Mouse (Mus musculus): ENCODE measurements around the gene Golph3l. TPM values are rescaled to one million over a fixed set of nuclear protein-coding genes. Genes with fewer than 3 reads are reported as not detected.
A peak's percentile ranks its signal among the peaks of the same experiment; 100 is the strongest.

The Golph3l gene
- polyA plus RNA-seq, 1 experiment from 2014 or later: 29.8 TPM

- Histone ChIP-seq H3K27me3 (replicated peaks; ENCODE audit: control insufficient read depth, insufficient read depth, low read length) (no peaks in the 10 kb centered on the region), H3K9ac (ENCODE audit: low read depth, low read length) (no peak overlapping the region), H3K9me3 (ENCODE audit: control insufficient read depth, low read length) (no peaks in the 10 kb centered on the region), H3K4me1 (replicated peaks; ENCODE audit: control insufficient read depth, insufficient read depth, low read length) (peaks cover 3% of the 10 kb centered on the region), H3K27ac (ENCODE audit: low read depth, low read length) (no peak overlapping the region), H3K4me2 (no peak overlapping the region), H3K36me3 (ENCODE audit: control insufficient read depth, insufficient read depth, low read length) (peaks cover 55% of the 10 kb centered on the region), H3K4me3 (ENCODE audit: low read depth, low read length) (no peak overlapping the region)
- DNase-seq (ENCODE audit: low spot score) (no peak), ATAC-seq (replicated peaks; ENCODE audit: low FRiP score) (no peak)
- 77% methylated on average over 3 of the region's 3 CpGs for WGBS
Observed at GRCm38 (mm10) chr3:95630856-95631255, 42.1 kb downstream of the Golph3l start.

GRCm38 (mm10) chr3:95631304-95631703 lies 42.6 kb downstream of the Golph3l start:
- no peak for ATAC-seq (replicated peaks; ENCODE audit: low FRiP score)
- H3K4me2 ChIP-seq: no peak overlapping the region
- no peak overlapping the region for H3K27ac ChIP-seq (ENCODE audit: low read depth, low read length)
- H3K9ac ChIP-seq (ENCODE audit: low read depth, low read length): no peak overlapping the region
- no peaks in the 10 kb centered on the region for H3K9me3 ChIP-seq (ENCODE audit: control insufficient read depth, low read length)
- DNase-seq (ENCODE audit: low spot score): no peak
- WGBS: 83% methylated on average over 6 of the region's 6 CpGs
- peaks cover 55% of the 10 kb centered on the region for H3K36me3 ChIP-seq (ENCODE audit: control insufficient read depth, insufficient read depth, low read length)
- H3K27me3 ChIP-seq (replicated peaks; ENCODE audit: control insufficient read depth, insufficient read depth, low read length): no peaks in the 10 kb centered on the region
- no peak overlapping the region for H3K4me3 ChIP-seq (ENCODE audit: low read depth, low read length)
- H3K4me1 ChIP-seq (replicated peaks; ENCODE audit: control insufficient read depth, insufficient read depth, low read length): no peaks in the 10 kb centered on the region; the same call in 1 of the 2 replicates

GRCm38 (mm10) chr3:95632648-95633588 lies 44.2 kb downstream of the Golph3l start:
- Histone ChIP-seq H3K36me3 (ENCODE audit: control insufficient read depth, insufficient read depth, low read length) (peaks cover 50% of the 10 kb centered on the region), H3K4me1 (replicated peaks; ENCODE audit: control insufficient read depth, insufficient read depth, low read length) (peaks cover 6% of the 10 kb centered on the region), H3K27me3 (replicated peaks; ENCODE audit: control insufficient read depth, insufficient read depth, low read length) (no peaks in the 10 kb centered on the region), H3K9me3 (ENCODE audit: control insufficient read depth, low read length) (no peaks in the 10 kb centered on the region), H3K27ac (ENCODE audit: low read depth, low read length) (no peak overlapping the region), H3K4me2 (no peak overlapping the region), H3K9ac (ENCODE audit: low read depth, low read length) (no peak overlapping the region), H3K4me3 (ENCODE audit: low read depth, low read length) (no peak overlapping the region)
- 78% methylated on average over 12 of the region's 12 CpGs for WGBS
- ATAC-seq (replicated peaks; ENCODE audit: low FRiP score): 0 out of 2 replicates have a peak, but pooled peaks have one; percentile 22
- no peak for DNase-seq (ENCODE audit: low spot score)

- no peaks in the 10 kb centered on the region for H3K27me3 ChIP-seq (replicated peaks; ENCODE audit: control insufficient read depth, insufficient read depth, low read length)
- no peak overlapping the region for H3K9ac ChIP-seq (ENCODE audit: low read depth, low read length)
- H3K9me3 ChIP-seq (ENCODE audit: control insufficient read depth, low read length): no peaks in the 10 kb centered on the region
- no peak overlapping the region for H3K4me3 ChIP-seq (ENCODE audit: low read depth, low read length)
- peaks cover 6% of the 10 kb centered on the region for H3K4me1 ChIP-seq (replicated peaks; ENCODE audit: control insufficient read depth, insufficient read depth, low read length)
- no peak overlapping the region for H3K4me2 ChIP-seq
- peak overlapping the region; percentile 65; the same call in 1 of the 2 replicates for H3K27ac ChIP-seq (ENCODE audit: low read depth, low read length)
- 70% methylated on average over 4 of the region's 4 CpGs for WGBS
- DNase-seq (ENCODE audit: low spot score) (no peak), ATAC-seq (replicated peaks; ENCODE audit: low FRiP score) (no peak)
- H3K36me3 ChIP-seq (ENCODE audit: control insufficient read depth, insufficient read depth, low read length): peaks cover 33% of the 10 kb centered on the region
Observed at GRCm38 (mm10) chr3:95635636-95636035, 46.9 kb downstream of the Golph3l start.

- no peak overlapping the region for H3K4me2 ChIP-seq
- no peak for DNase-seq (ENCODE audit: low spot score)
- peaks cover 30% of the 10 kb centered on the region for H3K36me3 ChIP-seq (ENCODE audit: control insufficient read depth, insufficient read depth, low read length)
- no peaks in the 10 kb centered on the region for H3K27me3 ChIP-seq (replicated peaks; ENCODE audit: control insufficient read depth, insufficient read depth, low read length)
- 62% methylated on average over 4 of the region's 4 CpGs for WGBS
- no peaks in the 10 kb centered on the region for H3K9me3 ChIP-seq (ENCODE audit: control insufficient read depth, low read length)
- peaks cover 6% of the 10 kb centered on the region for H3K4me1 ChIP-seq (replicated peaks; ENCODE audit: control insufficient read depth, insufficient read depth, low read length)
- no peak for ATAC-seq (replicated peaks; ENCODE audit: low FRiP score)
- H3K4me3 ChIP-seq (ENCODE audit: low read depth, low read length): no peak overlapping the region
- H3K9ac ChIP-seq (ENCODE audit: low read depth, low read length): no peak overlapping the region
- H3K27ac ChIP-seq (ENCODE audit: low read depth, low read length): no peak overlapping the region
Observed at GRCm38 (mm10) chr3:95636072-95636471, 47.3 kb downstream of the Golph3l start.

GRCm38 (mm10) chr3:95639694-95640093 lies 51.0 kb downstream of the Golph3l start:
- DNase-seq (ENCODE audit: low spot score) (no peak), ATAC-seq (replicated peaks; ENCODE audit: low FRiP score) (no peak)
- Histone ChIP-seq H3K4me1 (replicated peaks; ENCODE audit: control insufficient read depth, insufficient read depth, low read length) (peaks cover 21% of the 10 kb centered on the region), H3K27me3 (replicated peaks; ENCODE audit: control insufficient read depth, insufficient read depth, low read length) (no peaks in the 10 kb centered on the region), H3K9ac (ENCODE audit: low read depth, low read length) (no peak overlapping the region), H3K36me3 (ENCODE audit: control insufficient read depth, insufficient read depth, low read length) (peaks cover 10% of the 10 kb centered on the region), H3K9me3 (ENCODE audit: control insufficient read depth, low read length) (no peaks in the 10 kb centered on the region), H3K27ac (ENCODE audit: low read depth, low read length) (no peak overlapping the region), H3K4me2 (no peak overlapping the region), H3K4me3 (ENCODE audit: low read depth, low read length) (no peak overlapping the region)
- WGBS: 94% methylated on average over 1 of the region's 1 CpGs

GRCm38 (mm10) chr3:95643097-95643496 lies 54.4 kb downstream of the Golph3l start:
- no peak overlapping the region for H3K4me3 ChIP-seq (ENCODE audit: low read depth, low read length)
- no peak overlapping the region for H3K9ac ChIP-seq (ENCODE audit: low read depth, low read length)
- no peak overlapping the region for H3K27ac ChIP-seq (ENCODE audit: low read depth, low read length)
- peaks cover 3% of the 10 kb centered on the region; the same call in 1 of the 2 replicates for H3K36me3 ChIP-seq (ENCODE audit: control insufficient read depth, insufficient read depth, low read length)
- DNase-seq (ENCODE audit: low spot score): no peak
- no peaks in the 10 kb centered on the region for H3K27me3 ChIP-seq (replicated peaks; ENCODE audit: control insufficient read depth, insufficient read depth, low read length)
- peaks cover 19% of the 10 kb centered on the region for H3K4me1 ChIP-seq (replicated peaks; ENCODE audit: control insufficient read depth, insufficient read depth, low read length)
- ATAC-seq (replicated peaks; ENCODE audit: low FRiP score): peak; percentile 74
- no peaks in the 10 kb centered on the region for H3K9me3 ChIP-seq (ENCODE audit: control insufficient read depth, low read length)
- 57% methylated on average over 7 of the region's 7 CpGs for WGBS
- H3K4me2 ChIP-seq: no peak overlapping the region

GRCm38 (mm10) chr3:95645313-95646235 lies 56.8 kb downstream of the Golph3l start:
- Histone ChIP-seq H3K4me1 (replicated peaks; ENCODE audit: control insufficient read depth, insufficient read depth, low read length) (peaks cover 19% of the 10 kb centered on the region), H3K4me3 (ENCODE audit: low read depth, low read length) (no peak overlapping the region)

More at GRCm38 (mm10) chr3:95645313-95646235, 56.8 kb downstream of the Golph3l start:
- Histone ChIP-seq H3K27ac (ENCODE audit: low read depth, low read length) (no peak overlapping the region), H3K36me3 (ENCODE audit: control insufficient read depth, insufficient read depth, low read length) (no peaks in the 10 kb centered on the region), H3K9ac (ENCODE audit: low read depth, low read length) (no peak overlapping the region), H3K9me3 (ENCODE audit: control insufficient read depth, low read length) (no peaks in the 10 kb centered on the region), H3K27me3 (replicated peaks; ENCODE audit: control insufficient read depth, insufficient read depth, low read length) (no peaks in the 10 kb centered on the region), H3K4me2 (peak overlapping the region; percentile 5; the same call in 1 of the 2 replicates)
- DNase-seq (ENCODE audit: low spot score) (no peak), ATAC-seq (replicated peaks; ENCODE audit: low FRiP score) (peak; percentile 53)
- WGBS: 43% methylated on average over 10 of the region's 10 CpGs

Measured in liver, embryonic 11.5 days (tissue).